Mouse (Mus musculus) layer of hippocampus, adult 2 months (tissue): Measurements from ENCODE around the gene Kif1c. TPM values are rescaled to one million over a fixed set of nuclear protein-coding genes. Genes with fewer than 3 reads are reported as not detected.

ENCODE experiments used
- DNase-seq, 2 experiments: peaks; one replicate each; pipeline ENCODE4 v3.0.0; 2022; ENCODE audit warnings: low spot score in 2 of 2
- H3K27ac ChIP-seq: fragments of 200-600 bp; 2 replicates; pipeline ENCODE4 v1.8.1; 2022
- H3K4me3 ChIP-seq: fragments of 200-600 bp; 2 replicates; pipeline ENCODE4 v1.8.1; 2022; ENCODE audit warnings: mild to moderate bottlenecking
- CTCF ChIP-seq: fragments of 200-600 bp; conservative IDR thresholded peaks from 2 replicates; pipeline ENCODE4 v1.8.1; 2022; ENCODE audit warnings: antibody characterized with exemption, mild to moderate bottlenecking, moderate library complexity
- total RNA-seq, 2 experiments: library from RNA; stranded (reverse); gene quantifications; 2 replicates each; pipeline ENCODE4 v1.2.3; 2021

Kif1c gene
- total RNA-seq, 2 experiments from 2014 or later: 76.5 to 89.8 TPM

DNA sequence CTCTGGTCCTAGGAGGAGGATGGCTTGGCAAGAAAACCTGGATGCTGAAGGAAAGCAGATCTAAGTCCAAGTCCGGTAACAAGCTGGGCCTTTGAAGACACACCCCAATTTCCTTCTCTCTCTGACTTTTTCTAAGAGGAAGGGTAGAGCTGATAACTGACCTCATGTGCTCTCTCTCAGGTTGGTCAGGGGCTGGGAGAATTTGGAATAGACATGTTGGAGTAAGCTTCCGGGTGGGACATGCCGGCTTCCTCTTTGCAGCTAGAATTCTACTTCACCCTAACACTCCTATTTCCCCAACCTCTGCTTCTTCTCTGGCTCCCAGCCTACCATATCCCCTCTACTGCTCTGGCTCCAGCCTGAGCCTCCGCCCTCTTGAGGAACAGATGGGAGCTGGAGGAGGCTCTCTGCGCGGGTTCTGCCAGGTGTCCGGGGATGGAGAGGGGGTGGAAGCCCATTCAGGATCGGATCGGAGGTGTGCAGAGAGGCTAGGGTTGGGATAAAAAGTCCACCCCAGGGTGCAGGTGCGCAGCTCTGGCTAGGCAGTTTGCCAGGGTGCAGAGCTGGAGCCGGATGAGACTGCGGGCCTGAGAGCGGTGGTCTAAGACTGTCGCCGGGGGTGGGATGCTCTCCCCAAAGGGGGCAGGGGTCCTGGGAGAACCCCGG lies 13.3 kb upstream of the Kif1c start:
- no peak for TF ChIP-seq CTCF
- Histone ChIP-seq H3K4me3 (peak overlapping the region; percentile 94), H3K27ac (peak overlapping the region; percentile 100)
- peak; percentile 70 to 71 for DNase-seq

DNA sequence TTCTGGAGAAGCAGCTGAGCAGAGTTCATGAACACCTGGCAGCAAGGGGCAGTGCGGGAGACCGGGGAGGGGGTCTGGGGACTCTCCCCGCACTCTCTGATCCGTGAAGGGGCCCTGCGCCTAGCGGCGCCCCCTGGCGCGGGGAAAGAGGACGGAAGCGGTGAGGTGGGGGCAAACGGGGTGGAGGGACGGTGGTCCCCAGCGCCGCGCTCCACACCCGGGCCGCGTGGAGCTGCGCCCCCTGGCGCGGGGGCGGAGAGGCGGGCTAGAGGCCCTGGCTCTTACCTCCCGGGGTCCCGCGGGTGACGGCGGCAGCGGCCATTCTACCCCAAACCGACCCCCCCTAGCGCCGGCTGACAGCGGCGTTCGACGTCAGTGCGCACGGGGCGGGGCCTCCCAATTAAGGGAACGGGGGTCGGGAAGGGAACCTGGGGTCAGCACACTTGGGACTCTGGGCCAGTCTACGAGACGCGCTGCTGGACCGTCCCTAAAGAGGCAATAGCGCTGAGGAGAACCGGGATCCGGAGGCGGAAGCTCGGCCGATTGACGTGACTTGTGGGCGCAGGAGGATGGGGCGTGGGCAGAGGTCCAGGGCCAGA lies 12.6 kb upstream of the Kif1c start, which contains the start of gene Camta2:
TSS of gene Camta2 (minus strand) at position 505 of the 599 bp plus-strand sequence.
- Histone ChIP-seq H3K27ac (peak within 1 kb of the TSS; percentile 100), H3K4me3 (peak within 1 kb of the TSS; percentile 94)
- DNase-seq: peak; percentile 84 to 89
- TF ChIP-seq CTCF: peak; percentile 81

DNA sequence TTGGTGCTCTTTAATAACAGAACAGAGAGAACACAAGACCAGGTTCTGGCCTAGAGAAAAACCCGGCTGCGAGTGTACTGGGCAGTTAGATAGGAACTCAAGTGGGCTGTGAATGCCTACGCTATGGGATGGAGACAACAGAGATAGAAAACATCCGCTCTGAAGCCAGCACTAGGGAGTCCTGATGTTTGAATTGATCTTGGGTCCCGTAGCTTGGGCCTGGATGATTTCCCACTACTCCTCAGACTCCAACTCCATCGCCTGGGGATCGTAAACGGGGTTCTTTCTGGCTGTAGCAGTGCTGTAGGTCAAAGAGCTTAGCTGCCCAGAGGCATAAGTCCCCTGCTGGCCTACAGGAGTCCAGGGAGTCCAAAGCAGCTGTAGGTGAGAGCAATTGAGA lies 12.0 kb upstream of the Kif1c start:
- no peak for TF ChIP-seq CTCF
- peak overlapping the region; percentile 94 for H3K4me3 ChIP-seq
- DNase-seq: no peak
- H3K27ac ChIP-seq: peak overlapping the region; percentile 100

DNA sequence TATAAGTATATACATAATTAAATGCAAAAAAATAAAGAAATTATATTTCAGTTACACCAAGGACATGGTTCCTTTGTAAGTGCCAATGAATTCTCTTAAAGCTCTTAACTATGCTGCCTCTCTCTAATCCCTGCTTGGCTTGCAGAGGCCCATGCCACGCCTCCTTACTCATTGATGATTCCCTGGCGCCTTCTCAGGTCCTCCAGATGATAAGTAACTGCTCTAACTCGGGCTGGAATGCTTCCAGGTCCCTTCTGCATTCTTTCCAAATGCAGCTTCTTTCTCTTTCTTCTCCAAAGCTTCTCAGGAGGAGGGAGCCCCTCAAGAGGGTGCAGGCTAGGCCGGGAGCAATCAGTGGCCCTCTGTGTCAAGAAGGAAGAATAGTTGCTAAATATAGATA lies 10.8 kb upstream of the Kif1c start:
- DNase-seq: no peak
- Histone ChIP-seq H3K4me3 (no peak overlapping the region), H3K27ac (peak overlapping the region; percentile 100)
- TF ChIP-seq CTCF: no peak

DNA sequence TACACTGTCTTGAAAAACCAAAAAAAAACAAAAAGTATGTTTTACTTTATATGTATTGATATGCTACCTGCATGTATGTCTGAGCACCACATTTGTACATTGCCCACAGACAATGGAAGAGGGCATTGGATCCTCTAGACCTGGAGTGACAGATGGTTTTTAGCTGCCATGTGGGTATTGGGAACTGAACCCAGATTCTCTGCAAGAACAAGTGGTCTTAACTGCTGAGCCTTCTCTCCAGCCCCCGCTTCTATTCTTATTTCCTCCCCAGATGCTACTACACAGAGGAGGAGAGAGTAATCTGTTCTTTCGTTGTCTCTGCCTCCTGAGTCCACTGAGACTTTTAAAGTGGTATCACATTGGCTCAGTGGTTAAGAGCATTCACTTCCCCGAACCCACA lies 6.8 kb upstream of the Kif1c start:
- DNase-seq: peak; percentile 65 to 68
- no peak for TF ChIP-seq CTCF
- no peak overlapping the region for H3K4me3 ChIP-seq
- peak overlapping the region; percentile 61 for H3K27ac ChIP-seq

DNA sequence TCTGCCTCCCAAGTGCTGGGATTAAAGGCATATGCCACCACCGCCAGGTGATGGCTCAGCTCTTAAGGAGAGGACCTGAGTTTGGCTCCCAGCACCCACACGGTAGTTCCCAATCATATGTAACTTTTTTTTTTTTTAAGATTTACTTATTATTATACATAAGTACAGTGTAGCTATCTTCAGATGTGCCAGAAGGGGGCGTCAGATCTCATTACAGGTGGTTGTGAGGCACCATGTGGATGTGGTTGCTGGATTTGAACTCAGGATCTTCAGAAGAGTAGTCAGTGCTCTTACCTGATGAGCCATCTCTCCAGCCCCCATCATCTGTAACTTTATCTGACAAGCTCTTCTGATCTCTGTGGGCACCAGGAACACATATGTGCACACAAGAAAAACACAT lies 3.0 kb upstream of the Kif1c start:
- Histone ChIP-seq H3K27ac (no peak overlapping the region), H3K4me3 (no peak overlapping the region)
- DNase-seq: no peak
- TF ChIP-seq CTCF: peak; percentile 39

DNA sequence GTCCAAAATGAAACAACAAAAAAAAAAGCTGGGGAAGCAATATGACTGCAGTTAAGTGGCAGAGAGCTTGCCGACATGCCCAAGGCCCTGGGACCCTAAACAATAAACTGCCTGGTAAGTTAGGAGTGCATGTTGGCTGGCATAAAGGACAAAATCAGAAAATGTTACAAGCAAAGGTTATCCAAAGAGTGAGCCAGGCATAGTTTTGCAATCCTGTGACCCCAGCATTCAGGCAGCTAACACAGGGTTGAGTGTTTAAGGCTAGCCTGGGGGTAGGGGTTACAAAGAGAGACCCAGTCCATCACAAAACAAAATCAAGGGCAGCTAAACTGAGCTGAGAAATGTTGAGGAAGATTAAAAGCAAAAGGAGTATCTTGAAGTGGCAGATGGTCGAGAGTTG lies 1.3 kb upstream of the Kif1c start:
- Histone ChIP-seq H3K4me3 (no peak overlapping the region), H3K27ac (peak overlapping the region; percentile 100)
- DNase-seq: no peak
- no peak for TF ChIP-seq CTCF

DNA sequence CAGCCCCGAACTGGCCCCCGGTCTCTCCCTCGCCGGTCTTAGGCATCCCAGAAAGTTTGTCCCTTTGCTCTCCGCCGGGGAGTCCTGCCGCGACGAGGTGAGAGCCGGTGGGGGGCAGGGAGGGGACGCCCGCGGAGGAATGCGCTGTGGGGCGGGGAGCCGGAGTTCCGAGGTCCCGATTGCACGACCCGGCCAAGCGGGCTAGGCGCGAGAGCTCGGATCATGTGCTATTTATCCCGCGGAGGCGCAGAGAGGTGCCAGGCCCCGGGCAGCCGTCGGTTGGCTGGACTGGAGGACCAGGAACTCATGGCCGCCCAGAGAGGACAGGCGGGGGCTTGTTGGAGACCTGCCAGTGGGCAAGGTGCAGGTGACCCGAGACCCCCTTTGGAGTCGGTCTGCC lies 265 bp downstream of the Kif1c start:
- H3K4me3 ChIP-seq: peak overlapping the region; percentile 83
- H3K27ac ChIP-seq: peak overlapping the region; percentile 100
- TF ChIP-seq CTCF: no peak
- peak in 1 of 2 experiments; percentile 58 for DNase-seq

DNA sequence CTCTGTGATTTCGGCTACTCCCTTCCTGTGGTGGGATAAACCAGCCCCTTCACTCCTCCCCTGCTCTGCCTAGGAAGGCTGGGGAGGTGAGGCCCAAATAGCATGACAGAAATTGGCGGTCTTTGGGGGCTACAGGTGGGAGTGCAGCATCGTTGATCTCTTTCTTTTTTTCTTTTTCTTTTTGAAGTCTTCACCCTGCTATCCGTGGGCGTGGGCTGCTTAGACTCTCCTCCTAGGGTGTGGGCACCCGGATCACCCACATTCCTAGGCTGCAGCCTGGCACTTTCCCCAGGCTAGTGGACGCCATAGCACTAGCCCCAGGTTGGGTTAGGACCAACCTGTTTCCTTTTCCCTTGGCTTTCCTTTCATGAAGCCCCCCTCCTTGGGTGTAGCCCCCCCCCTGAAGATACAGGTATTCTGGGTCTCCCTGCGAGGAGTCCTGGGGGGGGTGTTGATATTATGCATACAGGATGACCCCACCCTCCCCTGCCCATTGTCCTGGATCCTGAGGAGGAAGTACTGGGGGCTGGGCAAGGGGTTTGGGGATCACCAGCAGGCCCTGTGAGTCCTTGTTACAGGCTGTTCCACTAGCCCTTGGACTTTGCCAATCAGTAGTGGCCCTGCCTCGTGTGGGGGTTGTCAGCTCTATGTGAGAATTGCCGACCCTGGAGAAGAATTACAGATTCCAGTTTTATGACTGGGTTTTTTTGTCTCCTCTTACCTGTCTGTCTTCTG lies 1.0 kb downstream of the Kif1c start:
- Histone ChIP-seq H3K4me3 (peak overlapping the region; percentile 83), H3K27ac (peak overlapping the region; percentile 100)
- no peak for TF ChIP-seq CTCF
- no peak for DNase-seq

DNA sequence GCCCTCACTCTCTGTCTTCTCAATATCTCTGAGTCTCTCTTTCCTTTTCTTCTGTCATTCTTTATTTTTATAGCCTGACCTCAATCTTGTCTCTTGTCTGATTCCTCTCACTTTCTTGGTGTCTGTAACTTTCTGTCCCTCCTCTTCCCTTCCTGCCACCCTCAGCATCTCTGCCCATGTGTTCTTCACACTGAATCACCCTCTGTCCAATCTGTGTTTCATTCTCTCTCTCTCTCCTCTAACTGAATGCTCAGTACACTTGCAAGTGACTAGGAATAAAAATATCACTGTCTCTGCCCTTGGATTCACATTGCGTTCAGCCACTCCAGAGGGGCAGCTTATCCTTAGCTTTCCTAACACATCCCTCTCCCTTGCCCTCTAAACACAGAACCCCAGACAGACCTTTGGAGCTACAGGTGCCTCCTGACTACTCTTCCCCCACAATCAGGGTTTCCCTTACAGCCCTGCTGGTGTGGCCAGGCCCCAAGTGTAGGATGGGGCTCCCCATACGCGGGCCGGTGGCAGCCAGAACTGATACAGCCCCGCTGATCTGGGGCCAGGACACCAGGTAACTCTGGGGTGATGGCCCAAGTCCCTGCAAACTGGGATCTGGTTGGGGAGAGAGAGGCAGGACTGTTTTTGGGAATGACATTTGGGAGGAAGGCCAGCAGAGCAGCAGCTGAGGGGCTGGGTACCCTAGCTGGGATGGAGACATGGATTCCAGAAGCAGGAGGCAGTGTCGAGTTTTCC lies 1.8 kb downstream of the Kif1c start:
- peak overlapping the region; percentile 100 for H3K27ac ChIP-seq
- DNase-seq: no peak
- no peak for TF ChIP-seq CTCF
- peak overlapping the region; percentile 83 for H3K4me3 ChIP-seq

DNA sequence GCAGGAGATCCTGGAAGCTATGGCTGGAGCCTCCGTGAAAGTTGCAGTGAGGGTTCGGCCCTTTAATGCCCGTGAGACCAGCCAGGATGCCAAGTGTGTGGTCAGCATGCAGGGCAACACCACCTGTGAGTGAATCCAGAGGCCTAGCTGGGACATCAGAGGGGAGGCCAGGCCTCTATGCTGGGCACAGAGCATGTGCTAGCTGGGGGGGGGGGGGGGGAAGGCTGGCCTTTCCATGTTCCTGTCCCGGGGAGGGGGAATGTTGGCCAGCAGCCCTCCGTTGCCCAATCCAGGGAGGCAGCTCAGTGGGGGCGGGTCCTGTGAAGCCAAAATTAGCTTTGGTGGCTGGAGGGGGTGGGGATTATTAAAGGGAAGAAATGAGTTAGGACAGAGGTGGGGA lies 2.4 kb downstream of the Kif1c start:
- TF ChIP-seq CTCF: no peak
- peak overlapping the region; percentile 83 for H3K4me3 ChIP-seq
- H3K27ac ChIP-seq: peak overlapping the region; percentile 100
- no peak for DNase-seq

DNA sequence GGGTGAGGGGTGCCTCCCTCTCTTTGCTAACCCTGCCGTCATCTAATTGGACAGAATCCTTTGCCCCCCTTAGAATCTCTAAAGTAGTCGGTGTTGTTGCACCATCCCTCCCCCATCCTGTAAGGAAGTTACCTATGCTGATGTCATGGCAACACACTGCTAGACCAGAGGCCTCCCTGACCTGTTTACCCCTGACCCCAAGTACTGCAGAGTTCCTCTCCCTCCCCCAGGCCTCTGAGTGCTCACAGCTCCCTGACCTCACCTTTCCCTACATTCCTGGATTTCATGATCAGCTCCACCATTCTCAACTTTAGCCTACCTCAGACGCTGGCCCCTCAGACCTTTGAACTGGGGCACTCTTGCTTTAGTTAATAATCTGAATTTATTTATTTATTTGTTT lies 5.8 kb downstream of the Kif1c start:
- DNase-seq: no peak
- peak overlapping the region; percentile 100 for H3K27ac ChIP-seq
- H3K4me3 ChIP-seq: no peak overlapping the region
- no peak for TF ChIP-seq CTCF

DNA sequence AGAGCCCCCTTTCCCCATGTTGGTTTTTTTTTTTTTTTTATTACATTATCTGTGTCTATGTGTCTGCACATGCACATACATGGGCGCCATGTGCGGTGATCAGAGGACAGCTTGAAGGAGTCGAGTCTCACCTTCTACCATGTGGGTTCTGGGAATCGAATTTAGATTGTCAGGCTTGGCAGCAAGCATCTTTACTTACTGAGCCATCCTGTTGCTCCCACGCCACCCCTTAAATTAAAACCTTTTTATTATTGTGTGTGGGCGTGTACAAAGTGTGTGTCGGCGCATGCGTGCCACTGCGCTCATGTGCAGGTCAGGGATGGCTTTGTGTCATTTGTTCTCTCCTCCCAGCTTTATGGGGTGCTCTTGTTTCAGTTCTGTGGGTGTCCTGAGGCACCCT lies 10.7 kb downstream of the Kif1c start:
- peak overlapping the region; percentile 82 for H3K27ac ChIP-seq
- peak in 1 of 2 experiments; percentile 62 for DNase-seq
- no peak for TF ChIP-seq CTCF
- H3K4me3 ChIP-seq: no peak overlapping the region
